In the genomic region with DNA sequence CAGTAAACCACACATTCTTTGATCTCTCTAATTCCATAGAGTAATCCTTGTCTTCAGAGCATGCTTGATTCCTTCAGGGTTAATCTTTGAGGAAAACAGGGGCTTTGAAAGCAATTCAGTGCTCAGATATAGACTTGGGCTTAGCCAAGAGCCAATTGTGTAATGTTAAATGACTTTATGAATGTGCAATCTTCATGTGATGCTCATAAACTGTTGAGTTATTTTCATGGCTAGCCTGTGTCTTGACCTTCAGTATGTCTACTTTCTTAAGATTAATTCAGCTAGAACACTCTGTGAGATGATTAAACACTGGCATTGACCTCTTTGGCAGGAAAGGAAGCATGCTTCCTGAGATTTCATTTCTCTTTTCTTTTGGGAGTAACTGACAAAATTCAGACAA, we compare ENCODE assay signal across 22 mouse cellular contexts.
A peak's percentile ranks its signal among the peaks of the same experiment; 100 is the strongest.
DNase-seq lines count a peak whose midpoint lies in the region; ATAC-seq and TF ChIP-seq lines count a peak whose summit lies in the region.
"Had no signal": no experiment of that assay in that cellular context is flagged by ENCODE, and none has a peak within 500 bp of the region (broad histone marks: within the 10 kb centered on the region; RNA-seq: fewer than 3 reads in every experiment).

No protein-coding gene starts in this region.

- no peaks in the 10 kb centered on the region for H3K27me3 ChIP-seq in kidney, postnatal 0 days (ENCODE audit: insufficient read depth, low read length)
- H3K27me3 ChIP-seq in intestine, embryonic 15.5 days (replicated peaks): no peaks in the 10 kb centered on the region
- no peaks in the 10 kb centered on the region for H3K27me3 ChIP-seq in intestine, embryonic 16.5 days (replicated peaks; ENCODE audit: control insufficient read depth, insufficient read depth, low read length)
- H3K27me3 ChIP-seq in intestine, postnatal 0 days (replicated peaks; ENCODE audit: control insufficient read depth, insufficient read depth, low read length): no peaks in the 10 kb centered on the region
- H3K27me3 ChIP-seq: CH12.LX, Patski had no signal

- intact Hi-C loops in heart, postnatal 14 days (cut with DNase I): no loop called here

- H3K4me2 ChIP-seq in kidney, postnatal 0 days (ENCODE audit: low read length): no peak overlapping the region
- no peak overlapping the region for H3K4me2 ChIP-seq in intestine, embryonic 15.5 days (replicated peaks)
- no peak overlapping the region for H3K4me2 ChIP-seq in intestine, embryonic 16.5 days (ENCODE audit: low read depth, low read length)
- no peak overlapping the region for H3K4me2 ChIP-seq in intestine, postnatal 0 days (replicated peaks; ENCODE audit: low read depth)

- H3K4me1 ChIP-seq in kidney, postnatal 0 days (replicated peaks; ENCODE audit: insufficient read depth, low read length): no peaks in the 10 kb centered on the region
- no peaks in the 10 kb centered on the region for H3K4me1 ChIP-seq in intestine, embryonic 15.5 days (replicated peaks)
- H3K4me1 ChIP-seq in intestine, embryonic 16.5 days (ENCODE audit: control insufficient read depth, insufficient read depth, low read length): no peaks in the 10 kb centered on the region
- no peaks in the 10 kb centered on the region for H3K4me1 ChIP-seq in intestine, postnatal 0 days (replicated peaks; ENCODE audit: control insufficient read depth, insufficient read depth, low read length)

- H3K4me3 ChIP-seq in kidney, postnatal 0 days (replicated peaks; ENCODE audit: low read depth, low read length): no peak overlapping the region
- no peak overlapping the region for H3K4me3 ChIP-seq in intestine, embryonic 15.5 days (replicated peaks)
- no peak overlapping the region for H3K4me3 ChIP-seq in intestine, embryonic 16.5 days (ENCODE audit: low read length)
- no peak overlapping the region for H3K4me3 ChIP-seq in intestine, postnatal 0 days (ENCODE audit: low read depth, low read length)

- no peak overlapping the region for H3K27ac ChIP-seq in kidney, postnatal 0 days
- no peak overlapping the region for H3K27ac ChIP-seq in intestine, embryonic 15.5 days
- no peak overlapping the region for H3K27ac ChIP-seq in intestine, embryonic 16.5 days (ENCODE audit: low read length)
- H3K27ac ChIP-seq in intestine, postnatal 0 days (ENCODE audit: low read depth, low read length): no peak overlapping the region

- H3K9me3 ChIP-seq in kidney, postnatal 0 days (replicated peaks; ENCODE audit: low read length): no peaks in the 10 kb centered on the region
- H3K9me3 ChIP-seq in intestine, embryonic 15.5 days: no peaks in the 10 kb centered on the region
- H3K9me3 ChIP-seq in intestine, embryonic 16.5 days (ENCODE audit: control insufficient read depth, low read length): no peaks in the 10 kb centered on the region
- H3K9me3 ChIP-seq in intestine, postnatal 0 days (ENCODE audit: control insufficient read depth): no peaks in the 10 kb centered on the region
- H3K9me3 ChIP-seq: G1E had no signal

- no peak for ATAC-seq in kidney, postnatal 0 days (replicated peaks; ENCODE audit: low FRiP score, low read depth)
- 0 out of 2 replicates have a peak, but pooled peaks have one; percentile 43 for ATAC-seq in intestine, embryonic 15.5 days
- peak; percentile 86 for ATAC-seq in intestine, embryonic 16.5 days
- ATAC-seq in intestine, postnatal 0 days: peak; percentile 72
- ATAC-seq: activated CD4-positive, CD25-positive, alpha-beta regulatory T cell, adult 4 months; CD4-positive, CD25-positive, alpha-beta regulatory T cell, adult 4 months; Patski had no signal

- peak; percentile 7 for DNase-seq in kidney, postnatal 0 days (ENCODE audit: low spot score)
- DNase-seq in kidney, adult 9 months: no peak
- no peak for DNase-seq in adrenal gland, postnatal 10 days
- DNase-seq in cerebellum, adult 8-10 months: no peak
- DNase-seq in heart, postnatal 14 days: no peak
- DNase-seq: adrenal gland, adult 2 months; adrenal gland, adult 8-10 months; adrenal gland, postnatal 14 days; adrenal gland, postnatal 25 days; adrenal gland, postnatal 36 days; B cell, adult 2 months; cerebellum, adult 11 months; cerebellum, adult 11-12 months; cerebellum, adult 18-20 months had no signal

- TF ChIP-seq CTCF in kidney, postnatal 0 days (IDR thresholded peaks at IDR 0.05; ENCODE audit: low read depth): no peak
- no peak for TF ChIP-seq CTCF in intestine, postnatal 0 days (IDR thresholded peaks at IDR 0.05; ENCODE audit: low read depth)

- no peaks in the 10 kb centered on the region for H3K36me3 ChIP-seq in kidney, postnatal 0 days (ENCODE audit: insufficient read depth, low read length)
- no peaks in the 10 kb centered on the region for H3K36me3 ChIP-seq in intestine, embryonic 15.5 days
- no peaks in the 10 kb centered on the region for H3K36me3 ChIP-seq in intestine, embryonic 16.5 days (ENCODE audit: control insufficient read depth, insufficient read depth, low read length)
- H3K36me3 ChIP-seq in intestine, postnatal 0 days (ENCODE audit: control insufficient read depth, insufficient read depth): no peaks in the 10 kb centered on the region
- H3K36me3 ChIP-seq: G1E had no signal

- no peak overlapping the region for H3K9ac ChIP-seq in kidney, postnatal 0 days (ENCODE audit: low read depth, low read length)
- no peak overlapping the region for H3K9ac ChIP-seq in intestine, embryonic 15.5 days
- no peak overlapping the region for H3K9ac ChIP-seq in intestine, embryonic 16.5 days (ENCODE audit: low read depth, low read length)
- no peak overlapping the region for H3K9ac ChIP-seq in intestine, postnatal 0 days (ENCODE audit: low read depth, low read length)
